Mouse (Mus musculus) cerebellum, adult 2 months (tissue): ENCODE data around the gene Mlxipl.

Experiments
- CTCF ChIP-seq: fragments of 200-500 bp; IDR thresholded peaks from 2 replicates; pipeline ENCODE4 v1.5.1; 2011; ENCODE audit warnings: low read depth, mild to moderate bottlenecking, control low read depth, low read length, moderate library complexity, borderline replicate concordance; ENCODE audit not compliant: insufficient read depth
- POLR2A ChIP-seq: fragments of 200-500 bp; IDR thresholded peaks from 2 replicates; pipeline ENCODE4 v1.6.1; 2011; ENCODE audit warnings: low read length, control low read depth, borderline replicate concordance; ENCODE audit not compliant: insufficient read depth

DNA sequence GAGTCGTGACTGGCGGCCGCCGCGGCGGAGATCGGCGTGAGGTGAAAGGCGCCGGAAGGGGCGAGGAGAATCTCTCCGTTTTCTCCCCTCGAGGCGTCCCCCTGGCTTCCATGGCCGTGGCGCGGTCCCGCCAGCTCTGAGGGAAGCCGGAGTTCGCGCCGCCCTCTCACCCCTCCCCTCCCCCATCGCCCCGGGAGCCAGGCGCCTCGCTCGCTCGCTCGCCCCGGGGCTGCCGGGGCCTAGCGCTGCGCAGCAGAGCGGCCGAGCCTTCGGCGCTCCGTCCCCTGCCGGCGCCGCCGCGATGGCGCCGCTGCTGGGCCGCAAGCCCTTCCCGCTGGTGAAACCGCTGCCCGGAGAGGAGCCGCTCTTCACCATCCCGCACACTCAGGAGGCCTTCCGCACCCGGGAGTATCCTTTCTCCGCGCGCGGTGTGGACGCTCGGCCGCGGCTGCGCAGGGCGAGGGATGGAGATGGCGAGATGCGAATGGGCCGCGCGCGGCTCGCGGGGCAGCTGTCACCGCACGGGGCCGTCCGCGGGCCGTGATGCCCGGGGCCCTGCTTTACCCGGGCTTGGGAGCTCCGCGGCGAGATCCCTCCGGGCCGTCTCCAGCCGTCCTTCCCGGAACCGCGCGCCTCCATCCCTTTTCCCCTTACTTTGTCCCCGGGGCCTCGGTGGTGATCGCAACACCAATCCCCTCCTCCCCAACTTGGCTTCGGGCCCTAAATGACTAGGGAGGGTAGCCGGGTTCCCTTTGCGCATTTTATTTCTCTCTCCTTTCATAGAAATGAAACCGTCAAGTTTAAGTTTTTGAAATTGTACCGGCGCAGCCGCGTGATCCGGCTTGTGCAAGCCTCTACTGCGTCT lies 97.9 kb downstream of the Mlxipl start:
- TF ChIP-seq CTCF (no peak), POLR2A (no peak)
